Mouse (Mus musculus) neural tube, embryonic 15.5 days (tissue): Measurements from ENCODE around the gene E330017A01Rik. TPM values are rescaled to one million over a fixed set of nuclear protein-coding genes. Genes with fewer than 3 reads are reported as not detected.

ENCODE experiments used
- polyA plus RNA-seq: library from polyadenylated mRNA; unstranded; fragments of >200 nt; fragmentation: Nextera tagmentation; extraction: Ambion mirVana; gene quantifications from 2 replicates; pipeline ENCODE4 v1.2.1, GENCODE M21; 2015

E330017A01Rik gene
- polyA plus RNA-seq, 1 experiment from 2014 or later: not detected

Other genes with a start within 250 kb of the E330017A01Rik start
- gene Dcbld2, start 230.3 kb downstream of the E330017A01Rik start, polyA plus RNA-seq: 4.7 and 5.6 TPM in 2 replicates
- 12.1 and 16.3 TPM in 2 replicates for gene St3gal6, start 114.5 kb downstream of the E330017A01Rik start, polyA plus RNA-seq
- gene Gm813, start 21.8 kb downstream of the E330017A01Rik start, polyA plus RNA-seq: not detected in 2 replicates
- 15.8 and 20.3 TPM in 2 replicates for gene Cpox, start 31.6 kb upstream of the E330017A01Rik start, polyA plus RNA-seq
- 0.56 TPM in 1 of 2 replicates, not detected in the other for gene Gpr15, start 80.3 kb upstream of the E330017A01Rik start, polyA plus RNA-seq
- 141 TPM in 2 replicates for gene Cldnd1, start 89.2 kb upstream of the E330017A01Rik start, polyA plus RNA-seq
- not detected in 2 replicates for gene Olfr172, start 124.4 kb upstream of the E330017A01Rik start, polyA plus RNA-seq
- gene Olfr173, start 161.5 kb upstream of the E330017A01Rik start, polyA plus RNA-seq: not detected in 2 replicates
- not detected in 2 replicates for gene Olfr175-ps1, start 188.0 kb upstream of the E330017A01Rik start, polyA plus RNA-seq
- gene Olfr177, start 236.0 kb upstream of the E330017A01Rik start, polyA plus RNA-seq: not detected in 2 replicates